Mouse (Mus musculus) liver, postnatal 0 days (tissue): Measurements from ENCODE around the gene Fam185a. TPM values are rescaled to one million over a fixed set of nuclear protein-coding genes. Genes with fewer than 3 reads are reported as not detected.
A peak's percentile ranks its signal among the peaks of the same experiment; 100 is the strongest.

Source experiments
- ATAC-seq: fragments of 200-750 bp; cut with Nextera tagmentation; 2 replicates; pipeline ENCODE4 v1.8.0; 2017; ENCODE audit warnings: mild to moderate bottlenecking, moderate library complexity
- DNase-seq: peaks from one replicate; pipeline ENCODE4 v3.0.0-alpha.2; 2016
- H3K27ac ChIP-seq: fragments of 300-500 bp; sonication (generic); 2 replicates; pipeline ENCODE4 v1.5.1; 2014; ENCODE audit warnings: antibody characterized with exemption, moderate library complexity, mild to moderate bottlenecking, low read depth
- H3K27me3 ChIP-seq: fragments of 300-500 bp; sonication (generic); 2 replicates; pipeline ENCODE4 v1.6.1; 2014; ENCODE audit warnings: low read length, control low read depth, mixed read lengths; ENCODE audit not compliant: insufficient read depth
- H3K36me3 ChIP-seq: fragments of 300-500 bp; sonication (generic); replicated peaks from 2 replicates; pipeline ENCODE4 v1.6.1; 2014; ENCODE audit warnings: mild to moderate bottlenecking, control low read depth, low read length, moderate library complexity, mixed read lengths; ENCODE audit not compliant: insufficient read depth
- H3K4me1 ChIP-seq: fragments of 300-500 bp; sonication (generic); 2 replicates; pipeline ENCODE4 v1.6.1; 2014; ENCODE audit warnings: antibody characterized with exemption, mild to moderate bottlenecking, control low read depth; ENCODE audit not compliant: insufficient read depth
- H3K4me2 ChIP-seq: fragments of 300-500 bp; sonication (generic); 2 replicates; pipeline ENCODE4 v1.6.1; 2014; ENCODE audit warnings: low read depth, mild to moderate bottlenecking, low read length, moderate library complexity, mixed read lengths
- H3K4me3 ChIP-seq: fragments of 300-500 bp; sonication (generic); 2 replicates; pipeline ENCODE4 v1.5.1; 2014; ENCODE audit warnings: low read depth, low read length
- H3K9ac ChIP-seq: fragments of 300-500 bp; sonication (generic); replicated peaks from 2 replicates; pipeline ENCODE4 v1.6.1; 2014; ENCODE audit warnings: mild to moderate bottlenecking, moderate library complexity
- H3K9me3 ChIP-seq: fragments of 300-500 bp; sonication (generic); 2 replicates; pipeline ENCODE4 v1.6.1; 2016; ENCODE audit warnings: mild to moderate bottlenecking, control low read depth, low read length, mixed read lengths
- CTCF ChIP-seq: sonication (generic); IDR thresholded peaks from 2 replicates; pipeline ENCODE4 v1.5.1; 2016; ENCODE audit warnings: antibody characterized with exemption, low read depth
- EP300 ChIP-seq: IDR thresholded peaks from 2 replicates; pipeline ENCODE4 v1.6.1; 2016; ENCODE audit warnings: antibody characterized with exemption, low read depth, mild to moderate bottlenecking
- WGBS: fragments of 180-500 bp; shearing (Covaris S2); extraction: QIAGEN DNeasy Blood & Tissue Kit; methylation state at CpG from one replicate; pipeline ENCODE4 v1.1.7; 2014; ENCODE audit not compliant: insufficient replicate concordance; 5-methylcytosine and 5-hydroxymethylcytosine counted together
- polyA plus RNA-seq: library from polyadenylated mRNA; unstranded; fragments of >200 nt; fragmentation: Nextera tagmentation; extraction: Ambion mirVana; gene quantifications from 2 replicates; pipeline ENCODE4 v1.2.1, GENCODE M21; 2015

The Fam185a gene
- polyA plus RNA-seq, 1 experiment from 2014 or later: 2.7 TPM

DNA sequence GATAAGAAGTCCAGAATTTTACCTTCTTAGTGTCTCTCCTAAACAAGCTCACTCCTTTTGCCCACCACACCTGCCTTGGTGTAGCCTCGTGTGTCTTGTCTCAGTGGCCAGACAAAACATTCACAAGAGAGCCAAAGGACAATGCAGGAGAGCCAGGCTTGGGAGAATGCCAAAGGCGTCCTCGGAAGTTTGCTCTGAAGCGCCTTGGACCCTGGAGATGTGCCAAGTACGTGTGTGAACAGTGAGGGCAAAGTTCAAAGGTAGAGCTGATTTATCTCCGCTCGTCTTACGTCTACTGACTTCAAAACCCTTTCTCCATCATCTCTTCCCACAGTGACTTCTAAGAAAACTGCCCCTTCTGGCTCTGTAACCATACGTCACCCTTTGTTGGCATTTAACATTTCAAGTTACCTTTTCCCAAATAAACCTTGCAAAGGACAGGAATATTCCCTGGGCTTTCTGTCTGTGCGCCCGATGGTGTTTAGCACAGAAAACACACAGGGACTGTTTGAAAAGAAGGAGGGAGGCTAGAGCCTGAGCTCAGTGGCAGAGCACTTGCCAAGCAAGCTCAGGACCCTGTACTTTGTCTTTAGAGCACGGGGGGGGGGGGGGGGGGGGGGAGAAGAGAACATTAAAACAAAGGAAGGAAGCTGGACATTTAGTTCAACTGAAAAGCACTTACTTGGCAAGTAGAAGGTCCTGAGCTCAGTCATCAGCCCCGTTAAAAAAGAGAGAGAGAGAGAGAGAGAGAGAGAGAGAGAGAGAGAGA, 33.0 kb upstream of the Fam185a start:
- WGBS: 42% methylated on average over 13 of the region's 13 CpGs
- Histone ChIP-seq H3K4me1 (peaks cover 12% of the 10 kb centered on the region), H3K9ac (no peak overlapping the region), H3K4me3 (no peak overlapping the region), H3K27me3 (no peaks in the 10 kb centered on the region), H3K27ac (no peak overlapping the region), H3K4me2 (peak overlapping the region; percentile 34), H3K9me3 (no peaks in the 10 kb centered on the region), H3K36me3 (no peaks in the 10 kb centered on the region)
- DNase-seq: peak; percentile 60
- peak; percentile 56 for ATAC-seq
- TF ChIP-seq CTCF: no peak
- no peak for TF ChIP-seq EP300

DNA sequence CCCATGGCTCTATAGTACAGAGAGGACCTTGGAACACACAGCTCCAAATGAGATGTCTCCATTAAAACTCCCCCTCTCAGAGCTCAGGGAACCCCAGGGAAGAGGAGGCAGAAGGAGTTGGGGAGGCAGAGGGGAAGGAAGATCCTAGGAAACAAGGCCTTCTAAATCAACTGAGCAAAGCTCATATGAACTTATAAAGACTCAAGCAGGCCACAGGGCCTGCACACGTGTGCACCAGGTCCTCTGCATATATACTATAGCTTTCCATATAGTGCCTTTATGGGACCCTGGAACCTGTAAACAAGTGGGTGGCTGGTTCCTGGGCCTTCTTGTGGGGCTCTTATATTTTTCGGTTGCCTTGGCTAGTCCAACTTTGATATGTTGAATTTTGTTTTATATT, 30.2 kb upstream of the Fam185a start:
- ATAC-seq: no peak
- Histone ChIP-seq H3K4me1 (peaks cover 12% of the 10 kb centered on the region), H3K4me3 (no peak overlapping the region), H3K27ac (no peak overlapping the region), H3K27me3 (no peaks in the 10 kb centered on the region), H3K9me3 (no peaks in the 10 kb centered on the region), H3K9ac (no peak overlapping the region), H3K36me3 (no peaks in the 10 kb centered on the region), H3K4me2 (no peak overlapping the region)
- no peak for TF ChIP-seq EP300
- DNase-seq: no peak
- WGBS: 62% methylated on average over 2 of the region's 2 CpGs

DNA sequence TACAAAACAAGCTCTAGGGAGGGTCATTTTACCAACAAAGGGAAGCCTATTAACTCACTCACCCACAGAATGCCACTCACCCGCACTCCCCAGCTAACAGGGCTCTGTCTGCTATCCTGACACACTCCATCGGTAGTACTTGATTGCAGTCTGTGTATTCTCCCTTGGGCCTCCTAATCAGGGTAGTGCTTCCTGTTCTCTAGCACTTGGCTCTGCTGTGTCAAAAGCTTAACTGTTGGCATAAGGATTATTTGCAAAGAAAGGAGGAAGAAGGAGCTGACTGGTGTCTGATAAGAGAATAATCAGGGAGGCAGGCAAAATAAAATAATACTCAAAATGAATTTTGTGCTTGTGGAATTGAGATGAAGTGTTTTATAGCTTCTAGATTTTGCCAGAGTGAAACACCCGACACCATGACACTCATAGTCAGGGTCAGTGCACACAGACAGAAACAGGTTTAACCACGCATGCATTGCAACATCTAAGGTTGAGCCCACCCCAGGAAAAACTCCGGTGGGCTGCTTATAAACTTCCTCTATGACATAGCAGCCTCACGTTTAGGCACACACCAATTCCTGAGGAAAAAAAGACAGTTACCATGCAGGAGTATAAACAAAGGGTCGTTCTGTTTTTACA, 29.4 kb upstream of the Fam185a start:
- DNase-seq: no peak
- ATAC-seq: peak; percentile 47; the same call in 1 of the 2 replicates
- no peak overlapping the region; the same call in 1 of the 2 replicates for H3K9ac ChIP-seq

DNA sequence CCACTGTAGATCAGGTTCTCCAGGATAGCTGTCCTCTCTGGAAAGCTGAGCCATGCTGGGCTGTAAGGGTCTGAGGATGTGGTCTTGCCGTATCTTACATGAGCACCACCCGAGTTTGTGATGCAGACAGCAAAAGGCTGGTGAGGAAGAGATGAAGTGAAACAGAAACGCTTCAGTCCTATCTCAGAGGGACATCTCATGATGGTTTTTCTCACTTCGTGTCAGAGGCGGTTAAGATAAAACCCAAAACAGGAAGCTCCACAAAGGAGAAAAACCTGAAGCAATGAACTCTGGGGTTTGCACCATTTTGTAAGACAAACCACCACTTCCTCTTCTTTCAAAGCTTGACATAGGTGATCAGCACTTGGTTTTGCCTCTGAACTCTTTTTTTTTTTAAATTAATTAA, 13.5 kb upstream of the Fam185a start:
- H3K27ac ChIP-seq: peak overlapping the region; percentile 89
- 0 out of 2 replicates have a peak overlapping the region, but pooled peaks have one; percentile 3 for H3K4me3 ChIP-seq
- DNase-seq (no peak), ATAC-seq (peak; percentile 64)
- 28% methylated on average over 5 of the region's 5 CpGs for WGBS
- H3K27me3 ChIP-seq: no peaks in the 10 kb centered on the region
- no peaks in the 10 kb centered on the region for H3K36me3 ChIP-seq
- no peaks in the 10 kb centered on the region for H3K9me3 ChIP-seq
- H3K4me2 ChIP-seq: peak overlapping the region; percentile 52
- H3K4me1 ChIP-seq: peaks cover 10% of the 10 kb centered on the region
- TF ChIP-seq EP300: peak; percentile 53; the same call in 1 of the 2 replicates
- no peak for TF ChIP-seq CTCF
- no peak overlapping the region for H3K9ac ChIP-seq

More for the DNA sequence above, 29.4 kb upstream of the Fam185a start:
- Histone ChIP-seq H3K27me3 (no peaks in the 10 kb centered on the region), H3K27ac (no peak overlapping the region; the same call in 1 of the 2 replicates), H3K36me3 (no peaks in the 10 kb centered on the region), H3K4me3 (no peak overlapping the region), H3K4me1 (peaks cover 12% of the 10 kb centered on the region), H3K9me3 (no peaks in the 10 kb centered on the region), H3K4me2 (no peak overlapping the region)
- WGBS: 21% methylated on average over 7 of the region's 7 CpGs
- TF ChIP-seq CTCF: no peak
- no peak; the same call in 1 of the 2 replicates for TF ChIP-seq EP300

DNA sequence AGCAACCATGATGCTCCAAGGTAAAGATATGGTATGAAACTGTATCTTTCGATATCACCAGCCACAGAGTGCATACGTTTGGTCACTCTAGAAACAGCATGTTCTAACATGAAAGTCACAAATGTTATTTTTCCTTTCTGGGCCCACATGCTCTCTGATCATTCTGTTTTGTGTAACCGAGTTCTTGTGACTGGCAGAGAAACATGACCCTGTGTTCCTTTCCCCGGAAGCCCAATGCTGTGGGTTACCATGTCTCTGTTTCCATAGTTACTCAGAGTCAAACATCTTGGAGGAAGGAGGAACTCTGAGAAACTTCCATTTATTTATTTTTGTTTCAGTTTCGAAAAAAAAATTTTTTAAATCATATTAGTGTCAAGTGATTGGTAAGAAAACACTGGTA, 12.7 kb upstream of the Fam185a start:
- ATAC-seq (peak; percentile 44), DNase-seq (no peak)
- H3K4me1 ChIP-seq: peaks cover 10% of the 10 kb centered on the region
- no peak overlapping the region for H3K4me3 ChIP-seq
- no peak for TF ChIP-seq EP300
- TF ChIP-seq CTCF: no peak
- no peaks in the 10 kb centered on the region for H3K36me3 ChIP-seq
- no peak overlapping the region for H3K9ac ChIP-seq
- no peaks in the 10 kb centered on the region for H3K27me3 ChIP-seq
- peak overlapping the region; percentile 76 for H3K27ac ChIP-seq
- no peak overlapping the region for H3K4me2 ChIP-seq
- 46% methylated on average over 5 of the region's 5 CpGs for WGBS
- no peaks in the 10 kb centered on the region for H3K9me3 ChIP-seq

DNA sequence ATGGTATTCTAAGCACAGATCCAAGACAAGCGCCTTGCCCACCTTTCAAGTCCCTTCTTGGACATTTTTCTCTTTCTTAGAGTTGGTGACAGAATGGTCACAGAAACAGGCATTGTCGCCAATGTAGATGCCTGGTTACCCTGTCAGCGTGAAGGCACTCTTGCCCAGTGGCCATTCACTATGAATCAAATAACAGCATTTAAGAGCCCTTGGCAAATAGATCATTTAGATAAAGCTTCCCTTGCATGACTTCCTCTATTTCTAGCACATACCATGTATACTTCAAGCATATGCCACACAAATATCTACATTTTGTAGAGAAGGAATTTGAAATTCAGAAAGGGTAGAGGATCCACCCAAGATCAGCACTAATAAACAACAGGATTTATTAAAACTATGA, 11.4 kb upstream of the Fam185a start:
- Histone ChIP-seq H3K9me3 (no peaks in the 10 kb centered on the region), H3K9ac (no peak overlapping the region), H3K4me1 (peaks cover 10% of the 10 kb centered on the region), H3K36me3 (no peaks in the 10 kb centered on the region), H3K27ac (no peak overlapping the region), H3K27me3 (no peaks in the 10 kb centered on the region), H3K4me3 (no peak overlapping the region), H3K4me2 (no peak overlapping the region)
- TF ChIP-seq EP300 (no peak), CTCF (no peak)
- no peak for DNase-seq
- WGBS: 90% methylated on average over 3 of the region's 3 CpGs
- ATAC-seq: no peak
